Comparison of ENCODE assay signal across 11 mouse cellular contexts in the genomic region with DNA sequence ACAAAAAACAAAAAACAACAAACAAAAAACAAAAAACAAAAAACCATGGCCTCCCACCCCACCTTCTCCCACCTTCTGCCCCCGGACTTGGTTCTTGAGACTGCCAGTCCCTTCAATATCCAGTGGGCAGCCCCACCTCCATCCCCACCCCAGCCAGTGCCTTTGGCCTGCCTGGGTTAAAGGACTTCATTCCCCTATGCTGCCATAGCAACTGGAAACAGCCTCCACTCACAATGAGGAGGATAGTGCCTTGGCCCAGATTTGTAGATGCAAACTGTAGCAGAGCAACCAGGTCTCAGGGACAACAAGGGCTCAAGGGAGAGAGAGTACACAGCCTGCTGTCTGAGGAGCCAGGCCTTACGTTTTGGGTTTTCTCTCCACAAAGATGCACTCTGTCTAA. TPM values are rescaled to one million over a fixed set of nuclear protein-coding genes. Genes with fewer than 3 reads are reported as not detected.
DNase-seq lines count a peak whose midpoint lies in the region; ATAC-seq lines count a peak whose summit lies in the region.
"Had no signal": no experiment of that assay in that cellular context is flagged by ENCODE, and none has a peak within 500 bp of the region (broad histone marks: within the 10 kb centered on the region; RNA-seq: fewer than 3 reads in every experiment).

No protein-coding gene starts in this region.

- H3K4me2 ChIP-seq in forebrain, embryonic 13.5 days: no peak overlapping the region
- no peak overlapping the region for H3K4me2 ChIP-seq in kidney, embryonic 16.5 days (replicated peaks; ENCODE audit: low read depth, low read length)
- H3K4me2 ChIP-seq: embryonic facial prominence, embryonic 12.5 days had no signal

- H3K4me1 ChIP-seq in forebrain, embryonic 13.5 days: peaks cover 12% of the 10 kb centered on the region
- H3K4me1 ChIP-seq in kidney, embryonic 16.5 days (ENCODE audit: insufficient read depth, low read length): peaks cover 36% of the 10 kb centered on the region

- no peak overlapping the region for H3K27ac ChIP-seq in forebrain, embryonic 13.5 days
- no peak overlapping the region for H3K27ac ChIP-seq in kidney, embryonic 16.5 days (ENCODE audit: low read length)
- H3K27ac ChIP-seq: embryonic facial prominence, embryonic 12.5 days had no signal

- H3K36me3 ChIP-seq in forebrain, embryonic 13.5 days (ENCODE audit: poor library complexity, severe bottlenecking): no peaks in the 10 kb centered on the region
- no peaks in the 10 kb centered on the region for H3K36me3 ChIP-seq in kidney, embryonic 16.5 days (ENCODE audit: insufficient read depth, low read length)
- H3K36me3 ChIP-seq: embryonic facial prominence, embryonic 12.5 days had no signal

- H3K9me3 ChIP-seq in forebrain, embryonic 13.5 days (replicated peaks): no peaks in the 10 kb centered on the region
- H3K9me3 ChIP-seq in kidney, embryonic 16.5 days (ENCODE audit: low read length): no peaks in the 10 kb centered on the region
- H3K9me3 ChIP-seq: embryonic facial prominence, embryonic 12.5 days had no signal

- H3K9ac ChIP-seq in forebrain, embryonic 13.5 days: no peak overlapping the region
- no peak overlapping the region for H3K9ac ChIP-seq in kidney, embryonic 16.5 days (replicated peaks; ENCODE audit: low read length)
- H3K9ac ChIP-seq: embryonic facial prominence, embryonic 12.5 days had no signal

- peak; percentile 9 for DNase-seq in right cerebral cortex, adult 18-20 months
- DNase-seq in right cerebral cortex, postnatal 25 days: no peak
- peak; percentile 33 for DNase-seq in mesoderm, embryonic 11.5 days (ENCODE audit: low read depth, low spot score)
- DNase-seq in spleen, postnatal 4 days (ENCODE audit: low spot score in 2 of 2): no peak
- DNase-seq in heart, postnatal 25 days (ENCODE audit: low spot score): no peak
- DNase-seq in urinary bladder, postnatal 25 days (ENCODE audit: low spot score): no peak
- DNase-seq: lung, postnatal 10 days had no signal

- H3K27me3 ChIP-seq in forebrain, embryonic 13.5 days: no peaks in the 10 kb centered on the region
- H3K27me3 ChIP-seq in kidney, embryonic 16.5 days (ENCODE audit: insufficient read depth, low read length): no peaks in the 10 kb centered on the region; the same call in 1 of the 2 replicates
- H3K27me3 ChIP-seq: embryonic facial prominence, embryonic 12.5 days had no signal

- intact Hi-C loops in heart, postnatal 25 days (cut with DNase I): no loop called here

- WGBS in forebrain, embryonic 13.5 days: 26% methylated on average over 2 of the region's 2 CpGs
- WGBS in kidney, embryonic 16.5 days: 54% methylated on average over 2 of the region's 2 CpGs

- 0 out of 2 replicates have a peak, but pooled peaks have one; percentile 58 for ATAC-seq in forebrain, embryonic 13.5 days
- no peak for ATAC-seq in kidney, embryonic 16.5 days (ENCODE audit: low FRiP score, low TSS enrichment)
- ATAC-seq: inflammation-experienced regulatory T-cells, adult 6 months had no signal

- no peak overlapping the region for H3K4me3 ChIP-seq in forebrain, embryonic 13.5 days
- H3K4me3 ChIP-seq in kidney, embryonic 16.5 days (ENCODE audit: low read length): no peak overlapping the region
- H3K4me3 ChIP-seq: embryonic facial prominence, embryonic 12.5 days had no signal

RNA-seq across cellular contexts. Expression of a gene that starts 8.0 kb away (rescaled TPM):
- 3.0 and 5.1 TPM in 2 replicates for polyA plus RNA-seq in forebrain, embryonic 13.5 days (2015; fragmentation: Nextera tagmentation; extraction: Ambion mirVana)
- polyA plus RNA-seq in kidney, embryonic 16.5 days (2015; fragmentation: Nextera tagmentation; extraction: Ambion mirVana): 1.1 and 1.5 TPM in 2 replicates
- total RNA-seq in heart, postnatal 25 days (2021): under 1 TPM in 1 of 2 experiments, not detected in 1; 0.61 TPM

RNA-seq across cellular contexts. Expression of a gene that starts 41.8 kb away (rescaled TPM):
- polyA plus RNA-seq in forebrain, embryonic 13.5 days (2015; fragmentation: Nextera tagmentation; extraction: Ambion mirVana): 2.8 and 3.4 TPM in 2 replicates
- 16.0 and 18.2 TPM in 2 replicates for polyA plus RNA-seq in kidney, embryonic 16.5 days (2015; fragmentation: Nextera tagmentation; extraction: Ambion mirVana)
- 1 to 10 TPM; 5.6 to 6.9 TPM for total RNA-seq in heart, postnatal 25 days (2021)

Comparison
In these comparisons a context has a peak if more than half of its experiments do, and no peak if none do; other contexts are left out.
1. DNase-seq: peak in right cerebral cortex, adult 18-20 months (single experiment) and mesoderm, embryonic 11.5 days (single experiment); none in right cerebral cortex, postnatal 25 days (single experiment), spleen, postnatal 4 days (0 of 2), heart, postnatal 25 days (single experiment) and urinary bladder, postnatal 25 days (single experiment).